Mouse (Mus musculus): ENCODE measurements at regions not wholly inside any gene's neighbourhood (a gene's known extent, or its start where the extent isn't known, plus 50 kb on each side); places are given as distances from the start of the nearest gene placed in this dataset.

DNA sequence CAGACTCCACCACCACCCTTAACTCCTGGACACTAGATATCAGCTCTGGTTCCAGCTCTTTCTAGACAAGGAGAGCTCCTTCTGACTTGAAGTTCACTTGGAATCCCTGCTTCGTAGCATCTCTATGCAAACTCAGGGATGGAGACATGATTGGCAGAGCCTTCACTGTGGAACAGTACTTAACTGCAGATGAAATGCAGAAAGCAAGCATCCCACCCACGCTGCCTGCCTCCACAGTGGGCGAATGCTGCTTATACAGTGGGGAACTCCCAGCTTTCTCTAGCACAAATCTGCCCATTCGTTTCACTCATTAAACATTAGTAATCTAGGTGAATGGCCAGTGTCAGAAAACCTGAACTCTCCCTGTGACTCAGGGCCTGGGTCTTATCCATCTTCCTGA is 92.0 kb upstream of the Coch start:
- peaks cover 26% of the 10 kb centered on the region for H3K4me1 ChIP-seq
- no peaks in the 10 kb centered on the region for H3K27me3 ChIP-seq (replicated peaks)
- no peak overlapping the region for H3K4me2 ChIP-seq
- 74% methylated on average over 4 of the region's 4 CpGs for WGBS
- ATAC-seq (ENCODE audit: extremely low read depth, insufficient number of reproducible peaks, low FRiP score, low TSS enrichment): no peak
- H3K9ac ChIP-seq: no peak overlapping the region
- H3K9me3 ChIP-seq: no peaks in the 10 kb centered on the region
- H3K4me3 ChIP-seq: no peak overlapping the region
- H3K27ac ChIP-seq (replicated peaks): no peak overlapping the region
- H3K36me3 ChIP-seq: no peaks in the 10 kb centered on the region

DNA sequence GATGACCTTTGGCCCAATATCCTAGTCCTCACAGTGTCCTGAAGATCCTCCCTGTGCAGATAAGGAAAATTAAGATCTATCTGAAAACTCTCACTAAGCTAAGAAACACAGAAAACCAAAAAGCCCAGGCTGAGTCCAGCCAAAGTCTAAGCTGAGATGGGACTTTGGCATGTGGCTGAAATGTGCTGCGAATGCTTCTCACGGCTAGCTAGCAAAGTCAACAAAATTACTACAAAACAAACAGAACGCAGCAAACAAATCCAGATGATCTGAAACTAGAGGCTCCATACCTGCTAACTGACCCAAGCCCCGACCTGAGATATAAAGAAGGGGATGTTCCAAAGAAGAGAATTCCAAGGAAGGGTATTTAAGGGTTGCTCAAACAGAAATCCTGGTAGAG is 90.4 kb upstream of the Coch start:
- no peaks in the 10 kb centered on the region for H3K9me3 ChIP-seq
- no peaks in the 10 kb centered on the region for H3K36me3 ChIP-seq
- H3K4me2 ChIP-seq: no peak overlapping the region
- no peaks in the 10 kb centered on the region for H3K27me3 ChIP-seq (replicated peaks)
- 87% methylated on average over 4 of the region's 4 CpGs for WGBS
- H3K27ac ChIP-seq (replicated peaks): no peak overlapping the region
- no peak overlapping the region for H3K4me3 ChIP-seq
- no peak for ATAC-seq (ENCODE audit: extremely low read depth, insufficient number of reproducible peaks, low FRiP score, low TSS enrichment)
- no peak overlapping the region for H3K9ac ChIP-seq
- H3K4me1 ChIP-seq: peaks cover 26% of the 10 kb centered on the region

GRCm38 (mm10) chr12:51503706-51504105 is 89.4 kb upstream of the Coch start:
- 55% methylated on average over 4 of the region's 4 CpGs for WGBS
- H3K4me2 ChIP-seq: no peak overlapping the region; the same call in 1 of the 2 replicates
- H3K27ac ChIP-seq (replicated peaks): no peak overlapping the region
- no peak overlapping the region for H3K4me3 ChIP-seq
- H3K4me1 ChIP-seq: peaks cover 26% of the 10 kb centered on the region
- H3K27me3 ChIP-seq (replicated peaks): no peaks in the 10 kb centered on the region
- no peak overlapping the region for H3K9ac ChIP-seq
- H3K36me3 ChIP-seq: no peaks in the 10 kb centered on the region
- H3K9me3 ChIP-seq: no peaks in the 10 kb centered on the region
- no peak for ATAC-seq (ENCODE audit: extremely low read depth, insufficient number of reproducible peaks, low FRiP score, low TSS enrichment)

DNA sequence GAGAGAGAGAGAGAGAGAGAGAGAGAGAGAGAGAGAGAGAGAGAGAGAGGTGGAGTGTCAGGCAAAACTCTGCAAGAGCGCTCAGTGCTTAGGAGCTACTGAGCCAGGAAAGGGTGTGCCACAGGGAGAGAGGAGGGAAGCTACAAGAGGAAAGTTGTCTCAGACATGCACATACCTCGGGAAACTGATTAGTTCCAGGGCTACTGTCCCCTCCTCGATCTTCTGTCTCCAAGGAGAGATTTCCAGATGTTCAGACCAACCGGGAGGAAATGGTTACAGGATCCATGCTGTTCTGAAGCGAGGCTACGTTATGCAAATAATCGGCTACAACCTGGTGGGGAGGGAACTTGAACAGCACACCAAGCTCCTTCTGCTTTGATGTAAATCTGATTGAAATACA is 88.6 kb upstream of the Coch start:
- 24% methylated on average over 7 of the region's 7 CpGs for WGBS
- no peak for ATAC-seq (ENCODE audit: extremely low read depth, insufficient number of reproducible peaks, low FRiP score, low TSS enrichment)
- Histone ChIP-seq H3K27me3 (replicated peaks) (no peaks in the 10 kb centered on the region), H3K4me2 (0 out of 2 replicates have a peak overlapping the region, but pooled peaks have one; percentile 8), H3K36me3 (no peaks in the 10 kb centered on the region), H3K4me1 (peaks cover 26% of the 10 kb centered on the region), H3K27ac (replicated peaks) (no peak overlapping the region), H3K4me3 (no peak overlapping the region), H3K9me3 (no peaks in the 10 kb centered on the region), H3K9ac (no peak overlapping the region)

DNA sequence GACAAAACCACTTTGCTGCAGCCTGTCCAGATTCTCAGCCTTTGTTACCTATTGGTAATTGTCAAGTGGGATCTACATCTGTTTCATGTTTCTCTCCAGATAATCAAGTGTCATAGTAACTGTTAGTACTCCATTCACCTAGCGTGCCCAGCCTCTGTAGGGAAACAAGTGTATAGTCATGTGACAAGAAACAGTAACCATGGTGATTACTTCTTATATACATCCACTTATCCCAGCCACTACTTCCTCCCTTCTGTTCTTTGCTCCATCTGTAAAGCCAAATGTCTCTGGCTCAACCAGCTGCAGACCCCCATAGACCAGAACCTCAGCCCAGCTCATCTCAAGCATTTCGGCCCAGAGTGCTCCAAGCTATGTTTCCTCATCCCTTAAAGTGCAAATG is 83.1 kb upstream of the Coch start:
- no peak for ATAC-seq (ENCODE audit: extremely low read depth, insufficient number of reproducible peaks, low FRiP score, low TSS enrichment)
- H3K4me3 ChIP-seq: no peak overlapping the region

DNA sequence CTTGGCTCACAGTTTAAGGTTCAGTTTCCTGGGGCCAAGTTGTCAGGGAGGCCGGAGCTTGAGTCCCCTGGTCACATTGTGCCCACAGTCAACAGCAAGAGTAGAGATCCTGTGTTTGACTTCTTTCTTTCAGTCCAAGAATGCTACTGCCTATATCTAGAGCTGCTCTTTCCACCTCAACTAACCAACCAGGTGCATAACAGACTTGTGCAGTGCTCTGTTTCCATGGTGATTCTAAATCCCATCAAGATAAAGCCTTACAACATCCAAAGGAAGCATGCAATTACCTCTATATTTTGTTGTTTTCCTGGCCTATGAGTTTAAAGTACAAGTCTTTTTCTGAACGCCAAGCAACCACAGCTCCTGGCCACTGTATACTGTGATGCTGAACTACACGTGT is 76.4 kb upstream of the Coch start:
- WGBS: 75% methylated on average over 3 of the region's 3 CpGs
- no peaks in the 10 kb centered on the region for H3K4me1 ChIP-seq
- H3K4me3 ChIP-seq: no peak overlapping the region
- H3K27ac ChIP-seq (replicated peaks): no peak overlapping the region
- no peak overlapping the region for H3K4me2 ChIP-seq
- no peaks in the 10 kb centered on the region for H3K36me3 ChIP-seq
- H3K27me3 ChIP-seq (replicated peaks): no peaks in the 10 kb centered on the region
- ATAC-seq (ENCODE audit: extremely low read depth, insufficient number of reproducible peaks, low FRiP score, low TSS enrichment): no peak
- no peaks in the 10 kb centered on the region for H3K9me3 ChIP-seq
- H3K9ac ChIP-seq: no peak overlapping the region

More for the DNA sequence above, 83.1 kb upstream of the Coch start:
- Histone ChIP-seq H3K9me3 (no peaks in the 10 kb centered on the region), H3K4me1 (peaks cover 11% of the 10 kb centered on the region), H3K4me2 (no peak overlapping the region), H3K9ac (no peak overlapping the region), H3K27ac (replicated peaks) (no peak overlapping the region), H3K27me3 (replicated peaks) (no peaks in the 10 kb centered on the region), H3K36me3 (no peaks in the 10 kb centered on the region)
- 83% methylated on average over 2 of the region's 2 CpGs for WGBS

GRCm38 (mm10) chr12:51521610-51522120 is 71.5 kb upstream of the Coch start:
- H3K4me2 ChIP-seq: no peak overlapping the region
- H3K36me3 ChIP-seq: no peaks in the 10 kb centered on the region

DNA sequence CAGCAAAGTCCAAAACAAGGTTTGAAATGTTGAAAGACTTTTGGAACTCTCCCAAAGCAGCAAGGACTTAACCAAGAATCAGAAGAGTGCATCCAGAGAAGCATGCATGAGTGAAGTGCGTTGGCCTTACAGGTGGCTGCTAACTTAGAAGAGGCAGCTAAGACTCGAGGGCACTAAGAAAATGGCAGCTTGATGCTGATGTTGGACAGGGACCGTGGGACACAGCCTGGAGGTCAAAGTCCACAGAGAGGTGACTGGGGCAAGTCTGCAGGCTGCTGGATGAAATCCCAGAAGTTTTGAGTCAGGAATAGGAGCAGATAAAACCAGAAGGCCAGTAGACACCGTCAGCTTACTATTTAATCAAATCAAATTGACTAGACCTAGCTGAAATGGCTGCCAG is 69.3 kb upstream of the Coch start:
- no peaks in the 10 kb centered on the region for H3K4me1 ChIP-seq
- no peak overlapping the region for H3K27ac ChIP-seq (replicated peaks)
- no peaks in the 10 kb centered on the region for H3K36me3 ChIP-seq
- no peaks in the 10 kb centered on the region for H3K27me3 ChIP-seq (replicated peaks)
- no peak overlapping the region for H3K4me2 ChIP-seq
- ATAC-seq (ENCODE audit: extremely low read depth, insufficient number of reproducible peaks, low FRiP score, low TSS enrichment): no peak
- H3K9ac ChIP-seq: no peak overlapping the region
- H3K4me3 ChIP-seq: no peak overlapping the region
- WGBS: 72% methylated on average over 4 of the region's 4 CpGs
- no peaks in the 10 kb centered on the region for H3K9me3 ChIP-seq

More at GRCm38 (mm10) chr12:51521610-51522120, 71.5 kb upstream of the Coch start:
- Histone ChIP-seq H3K27me3 (replicated peaks) (no peaks in the 10 kb centered on the region), H3K4me1 (no peaks in the 10 kb centered on the region), H3K4me3 (no peak overlapping the region), H3K9me3 (no peaks in the 10 kb centered on the region), H3K27ac (replicated peaks) (no peak overlapping the region), H3K9ac (no peak overlapping the region)
- no peak for ATAC-seq (ENCODE audit: extremely low read depth, insufficient number of reproducible peaks, low FRiP score, low TSS enrichment)
- 74% methylated on average over 2 of the region's 2 CpGs for WGBS

GRCm38 (mm10) chr12:51527854-51528253 is 65.3 kb upstream of the Coch start:
- Histone ChIP-seq H3K9me3 (no peaks in the 10 kb centered on the region), H3K4me1 (no peaks in the 10 kb centered on the region), H3K36me3 (no peaks in the 10 kb centered on the region), H3K4me3 (no peak overlapping the region), H3K9ac (no peak overlapping the region), H3K27ac (replicated peaks) (no peak overlapping the region), H3K27me3 (replicated peaks) (no peaks in the 10 kb centered on the region), H3K4me2 (no peak overlapping the region)
- WGBS: 79% methylated on average over 2 of the region's 2 CpGs
- no peak for ATAC-seq (ENCODE audit: extremely low read depth, insufficient number of reproducible peaks, low FRiP score, low TSS enrichment)

DNA sequence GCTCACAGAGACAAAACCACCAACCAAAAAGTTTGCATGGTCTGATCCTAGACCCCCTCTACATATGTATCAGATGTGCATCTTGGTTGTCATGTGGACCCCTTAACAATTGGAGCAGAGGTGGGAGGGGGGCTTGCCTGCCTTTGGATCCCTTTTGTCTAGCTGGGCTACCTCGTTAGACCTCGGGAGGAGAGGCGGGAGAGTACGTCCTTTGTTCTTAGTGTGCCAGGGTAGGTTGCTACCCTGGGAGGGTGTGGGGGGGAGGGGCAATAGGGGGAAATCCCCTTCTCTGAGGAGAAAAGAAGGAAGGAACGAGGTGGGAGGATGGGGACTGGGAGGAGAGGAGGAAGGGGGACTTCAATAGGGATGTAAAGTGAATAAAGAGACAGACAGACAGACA is 58.5 kb upstream of the Coch start:
- Histone ChIP-seq H3K9me3 (no peaks in the 10 kb centered on the region), H3K4me3 (no peak overlapping the region), H3K4me2 (no peak overlapping the region), H3K4me1 (no peaks in the 10 kb centered on the region), H3K27ac (replicated peaks) (no peak overlapping the region), H3K36me3 (no peaks in the 10 kb centered on the region), H3K27me3 (replicated peaks) (no peaks in the 10 kb centered on the region), H3K9ac (no peak overlapping the region)
- 13% methylated on average over 5 of the region's 5 CpGs for WGBS
- no peak for ATAC-seq (ENCODE audit: extremely low read depth, insufficient number of reproducible peaks, low FRiP score, low TSS enrichment)

DNA sequence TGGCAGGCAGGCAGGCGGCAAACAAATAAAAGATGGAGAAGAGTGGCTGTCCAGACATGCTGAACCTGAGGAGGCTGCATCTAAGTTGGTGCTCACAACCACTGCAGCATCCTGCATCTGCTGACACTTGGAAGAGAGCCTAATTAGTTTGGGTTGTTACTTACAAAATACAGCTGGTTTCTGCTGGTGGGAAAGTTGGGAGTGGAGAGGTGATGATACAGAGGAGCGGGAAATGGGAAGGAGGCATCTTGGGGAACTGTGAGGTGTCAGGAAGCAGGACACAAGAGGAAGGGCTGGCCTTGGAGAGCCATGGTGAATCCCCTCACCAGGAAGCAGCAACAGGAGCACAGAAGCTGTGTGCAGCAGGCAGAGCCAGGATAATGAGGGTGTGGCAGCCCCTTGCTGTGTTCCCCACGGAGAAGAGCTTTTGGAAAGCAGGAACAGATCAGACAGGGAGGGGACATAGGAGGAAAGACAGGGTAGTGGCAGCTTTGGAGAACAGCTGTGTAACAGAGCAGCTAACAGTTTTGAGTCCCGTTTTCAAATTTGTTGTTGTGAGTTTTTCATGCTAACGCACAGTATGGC is 58.0 kb upstream of the Coch start:
- no peak overlapping the region for H3K4me3 ChIP-seq
- WGBS: 42% methylated on average over 5 of the region's 5 CpGs
- no peak for ATAC-seq (ENCODE audit: extremely low read depth, insufficient number of reproducible peaks, low FRiP score, low TSS enrichment)

More for the DNA sequence above, 58.0 kb upstream of the Coch start:
- Histone ChIP-seq H3K36me3 (no peaks in the 10 kb centered on the region), H3K9ac (no peak overlapping the region), H3K27me3 (replicated peaks) (no peaks in the 10 kb centered on the region), H3K9me3 (no peaks in the 10 kb centered on the region), H3K4me1 (no peaks in the 10 kb centered on the region), H3K4me2 (no peak overlapping the region), H3K27ac (replicated peaks) (no peak overlapping the region)
